Mouse (Mus musculus) C3H10T1/2 (cell line): ENCODE measurements around the gene Edil3. TPM values are rescaled to one million over a fixed set of nuclear protein-coding genes. Genes with fewer than 3 reads are reported as not detected.

Experiments used
- polyA plus RNA-seq, 2 experiments: library from polyadenylated mRNA; unstranded; fragments of >200 nt; fragmentation: generic; extraction: Trizol; gene quantifications; one replicate each; pipeline ENCODE4 v1.2.1; 2012; ENCODE audit warnings: missing spikeins in 2 of 2

The Edil3 gene
- 1 to 10 TPM in 1 of 2 experiments, under 1 TPM in 1; 0.20 to 6.4 TPM for polyA plus RNA-seq

DNA sequence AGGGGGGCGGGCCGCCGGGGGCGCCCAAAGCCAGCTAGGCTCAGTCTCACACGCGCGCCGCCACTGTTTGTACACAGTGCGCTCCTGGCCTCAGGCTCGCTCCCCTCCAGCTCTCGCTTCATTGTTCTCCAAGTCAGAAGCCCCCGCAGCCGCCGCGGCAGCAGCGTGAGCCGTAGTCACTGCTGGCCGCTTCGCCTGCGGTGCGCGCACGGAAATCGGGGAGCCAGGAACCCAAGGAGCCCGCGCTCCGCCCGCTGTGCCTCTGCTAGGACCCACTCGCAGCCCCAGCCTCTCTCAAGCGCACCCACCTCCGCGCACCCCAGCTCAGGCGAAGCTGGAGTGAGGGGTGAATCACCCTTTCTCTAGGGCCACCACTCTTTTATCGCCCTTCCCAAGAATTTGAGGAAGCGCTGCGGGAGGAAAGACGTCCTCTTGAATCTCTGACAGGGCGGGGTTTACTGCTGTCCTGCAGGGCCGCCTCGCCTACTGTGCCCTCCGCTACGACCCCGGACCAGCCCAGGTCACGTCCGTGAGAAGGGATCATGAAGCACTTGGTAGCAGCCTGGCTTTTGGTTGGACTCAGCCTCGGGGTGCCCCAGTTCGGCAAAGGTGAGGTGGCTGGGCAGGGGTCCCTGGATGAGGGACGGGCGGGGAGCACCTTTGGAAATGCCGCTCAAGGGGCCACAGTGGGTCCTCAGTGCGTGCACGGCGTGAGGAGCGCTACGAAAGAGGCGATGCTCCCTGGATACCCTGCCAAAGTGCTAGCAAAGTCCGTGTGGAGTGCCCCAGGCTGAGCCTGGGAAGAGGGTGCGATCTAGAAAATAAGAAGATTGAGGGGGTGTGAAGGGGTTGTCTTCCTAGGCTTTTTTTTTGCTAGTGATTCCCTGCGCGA lies at the start of gene Edil3:
Edil3 (plus strand) TSS at position 33 of the 892 bp plus-strand sequence.

